In genomic region chr1:38259541-38260338, GRCm38 (mm10) we compare ENCODE assay signal across 17 mouse cellular contexts.
DNase-seq lines count a peak whose midpoint lies in the region; ATAC-seq and TF ChIP-seq lines count a peak whose summit lies in the region.
"Had no signal": no experiment of that assay in that cellular context is flagged by ENCODE, and none has a peak within 500 bp of the region (broad histone marks: within the 10 kb centered on the region; RNA-seq: fewer than 3 reads in every experiment).

No protein-coding gene starts in this region.

- peaks cover 50% of the 10 kb centered on the region for H3K4me1 ChIP-seq in embryonic facial prominence, embryonic 14.5 days (ENCODE audit: control insufficient read depth, insufficient read depth, low read length)
- H3K4me1 ChIP-seq in embryonic facial prominence, embryonic 10.5 days, result peaks cover 64% of the 10 kb centered on the region
- H3K4me1 ChIP-seq in limb, embryonic 14.5 days (ENCODE audit: control insufficient read depth, insufficient read depth, low read length), result peaks cover 64% of the 10 kb centered on the region

- no peak overlapping the region for H3K9ac ChIP-seq in embryonic facial prominence, embryonic 14.5 days (ENCODE audit: low read depth, low read length)
- H3K9ac ChIP-seq in limb, embryonic 14.5 days (ENCODE audit: low read depth, low read length, severe bottlenecking), result no peak overlapping the region
- H3K9ac ChIP-seq: heart, embryonic 13.5 days; hindbrain, embryonic 13.5 days; liver, postnatal 0 days; neural tube, embryonic 12.5 days had no signal

- DNase-seq in embryonic facial prominence, embryonic 14.5 days (ENCODE audit: low spot score), result no peak
- DNase-seq in embryonic facial prominence, embryonic 10.5 days (ENCODE audit: low spot score), result no peak
- DNase-seq in 3134 (ENCODE audit: extremely low read depth, insufficient read length, low spot score), result peak; percentile 51
- peak; percentile 65 for DNase-seq in NIH3T3 (ENCODE audit: low read depth)
- peak; percentile 20 for DNase-seq in limb, embryonic 14.5 days (ENCODE audit: low spot score)
- no peak for DNase-seq in cerebellum, adult 11-12 months
- no peak for DNase-seq in adrenal gland, postnatal 25 days
- DNase-seq: cerebellum, adult 8-10 months; gastrocnemius, postnatal 10 days; heart, adult 18-20 months; kidney, adult 11 months; liver, postnatal 0 days; right cerebral cortex, adult 18-20 months; thymus, postnatal 25 days had no signal

- WGBS in embryonic facial prominence, embryonic 14.5 days, result 67% methylated on average over 10 of the region's 10 CpGs
- 81% methylated on average over 10 of the region's 10 CpGs for WGBS in embryonic facial prominence, embryonic 10.5 days
- WGBS in limb, embryonic 14.5 days, result 61% methylated on average over 10 of the region's 10 CpGs

- H3K36me3 ChIP-seq in embryonic facial prominence, embryonic 14.5 days (ENCODE audit: control insufficient read depth, insufficient read depth, low read length), result peaks cover 3% of the 10 kb centered on the region; the same call in 1 of the 2 replicates
- peaks cover 7% of the 10 kb centered on the region for H3K36me3 ChIP-seq in embryonic facial prominence, embryonic 10.5 days (replicated peaks)
- no peaks in the 10 kb centered on the region for H3K36me3 ChIP-seq in limb, embryonic 14.5 days (ENCODE audit: control insufficient read depth, insufficient read depth, low read length)
- H3K36me3 ChIP-seq: heart, embryonic 13.5 days; hindbrain, embryonic 13.5 days; neural tube, embryonic 12.5 days had no signal

- TF ChIP-seq POLR2A in limb, embryonic 14.5 days (IDR thresholded peaks at IDR 0.05; ENCODE audit: borderline replicate concordance, extremely low read depth, insufficient read depth, insufficient read length), result no peak

- H3K9me3 ChIP-seq in embryonic facial prominence, embryonic 14.5 days (ENCODE audit: control insufficient read depth, low read length), result no peaks in the 10 kb centered on the region
- H3K9me3 ChIP-seq in embryonic facial prominence, embryonic 10.5 days, result no peaks in the 10 kb centered on the region
- H3K9me3 ChIP-seq in limb, embryonic 14.5 days (ENCODE audit: control insufficient read depth, low read length), result peaks cover 3% of the 10 kb centered on the region; the same call in 1 of the 2 replicates
- H3K9me3 ChIP-seq: hindbrain, embryonic 13.5 days; neural tube, embryonic 12.5 days had no signal

- no peaks in the 10 kb centered on the region for H3K27me3 ChIP-seq in embryonic facial prominence, embryonic 14.5 days (replicated peaks; ENCODE audit: control insufficient read depth, insufficient read depth, low read length)
- H3K27me3 ChIP-seq in embryonic facial prominence, embryonic 10.5 days (replicated peaks; ENCODE audit: low read depth, poor library complexity, severe bottlenecking), result no peaks in the 10 kb centered on the region
- H3K27me3 ChIP-seq in limb, embryonic 14.5 days (ENCODE audit: control insufficient read depth, insufficient read depth, low read length), result no peaks in the 10 kb centered on the region
- H3K27me3 ChIP-seq: heart, embryonic 13.5 days; hindbrain, embryonic 13.5 days; neural tube, embryonic 12.5 days had no signal

- H3K27ac ChIP-seq in embryonic facial prominence, embryonic 14.5 days (replicated peaks; ENCODE audit: low read depth, low read length), result 0 out of 2 replicates have a peak overlapping the region, but pooled peaks have one; percentile 6
- H3K27ac ChIP-seq in embryonic facial prominence, embryonic 10.5 days (replicated peaks), result no peak overlapping the region
- H3K27ac ChIP-seq in limb, embryonic 14.5 days (replicated peaks; ENCODE audit: low read depth, low read length), result peak overlapping the region; percentile 40; the same call in 1 of the 2 replicates
- H3K27ac ChIP-seq: heart, embryonic 13.5 days; hindbrain, embryonic 13.5 days; neural tube, embryonic 12.5 days had no signal

- no peak for ATAC-seq in embryonic facial prominence, embryonic 14.5 days (ENCODE audit: low read depth)
- ATAC-seq in limb, embryonic 14.5 days (ENCODE audit: low FRiP score, low read depth), result no peak
- ATAC-seq: liver, postnatal 0 days had no signal

- H3K4me2 ChIP-seq in embryonic facial prominence, embryonic 14.5 days (ENCODE audit: low read depth, low read length), result no peak overlapping the region
- H3K4me2 ChIP-seq in limb, embryonic 14.5 days (replicated peaks; ENCODE audit: low read depth, low read length, severe bottlenecking), result no peak overlapping the region
- H3K4me2 ChIP-seq: heart, embryonic 13.5 days; hindbrain, embryonic 13.5 days; neural tube, embryonic 12.5 days had no signal

- no peak overlapping the region for H3K4me3 ChIP-seq in embryonic facial prominence, embryonic 14.5 days (ENCODE audit: low read depth, low read length)
- no peak overlapping the region for H3K4me3 ChIP-seq in embryonic facial prominence, embryonic 10.5 days
- H3K4me3 ChIP-seq in limb, embryonic 14.5 days (replicated peaks; ENCODE audit: low read length), result no peak overlapping the region
- H3K4me3 ChIP-seq: heart, embryonic 13.5 days; hindbrain, embryonic 13.5 days; neural tube, embryonic 12.5 days had no signal

Comparison
In these comparisons a context has a peak if more than half of its experiments do, and no peak if none do; other contexts are left out.
1. DNase-seq: peak in 3134 (single experiment), NIH3T3 (single experiment) and limb, embryonic 14.5 days (single experiment); none in embryonic facial prominence, embryonic 14.5 days (single experiment), embryonic facial prominence, embryonic 10.5 days (single experiment), cerebellum, adult 11-12 months (single experiment) and adrenal gland, postnatal 25 days (single experiment).